In the genomic region with DNA sequence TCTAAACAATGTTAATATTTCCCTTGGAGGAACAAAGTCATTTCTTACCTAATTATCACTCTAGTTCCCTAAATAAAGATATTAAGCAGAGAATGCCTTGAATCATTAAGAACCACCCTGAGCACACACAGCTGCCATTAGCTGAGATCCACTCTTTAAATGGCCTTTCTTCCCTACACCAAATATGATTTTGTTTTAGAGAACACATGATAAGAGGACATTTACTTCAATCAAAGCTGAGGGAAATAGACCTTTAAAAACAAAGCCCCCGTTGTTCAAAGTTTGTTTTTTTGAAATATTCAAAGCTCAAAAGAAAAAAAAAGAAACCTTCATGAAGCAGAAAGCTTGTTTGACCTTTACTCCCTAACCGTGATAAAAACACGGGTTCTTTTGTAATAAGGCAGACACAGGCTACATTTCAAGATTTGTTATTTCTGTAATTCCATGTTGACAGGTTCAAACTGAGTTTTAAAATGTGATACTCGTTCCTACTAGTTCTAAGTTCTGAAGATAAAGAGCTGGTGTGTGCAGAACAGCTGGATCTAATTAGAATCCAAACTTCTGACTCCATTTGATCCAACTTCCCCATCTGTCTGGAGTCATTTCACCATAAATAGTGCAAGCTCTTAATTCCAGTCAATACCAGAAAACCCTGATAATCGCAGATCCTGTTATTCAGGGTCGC, we compare ENCODE assay signal across 13 mouse cellular contexts.
DNase-seq lines count a peak whose midpoint lies in the region; ATAC-seq and TF ChIP-seq lines count a peak whose summit lies in the region.
"Had no signal": no experiment of that assay in that cellular context is flagged by ENCODE, and none has a peak within 500 bp of the region (broad histone marks: within the 10 kb centered on the region; RNA-seq: fewer than 3 reads in every experiment).

No protein-coding gene starts in this region.

- no peak overlapping the region for H3K4me2 ChIP-seq in intestine, embryonic 15.5 days (replicated peaks)
- H3K4me2 ChIP-seq in intestine, postnatal 0 days (replicated peaks; ENCODE audit: low read depth), result no peak overlapping the region
- H3K4me2 ChIP-seq in lung, embryonic 16.5 days (ENCODE audit: low read depth, low read length), result no peak overlapping the region
- no peak overlapping the region for H3K4me2 ChIP-seq in embryonic facial prominence, embryonic 12.5 days (replicated peaks)
- H3K4me2 ChIP-seq in midbrain, embryonic 13.5 days (replicated peaks), result no peak overlapping the region
- H3K4me2 ChIP-seq: hindbrain, embryonic 14.5 days; neural tube, embryonic 15.5 days had no signal

- no peak for DNase-seq in lung, postnatal 10 days
- DNase-seq in lung, postnatal 36 days, result peak; percentile 5
- DNase-seq in gastrocnemius, adult 18-20 months (ENCODE audit: low spot score), result no peak
- DNase-seq: cerebellum, adult 9-10 months; forebrain, postnatal 0 days had no signal

- TF ChIP-seq CTCF in intestine, postnatal 0 days (IDR thresholded peaks at IDR 0.05; ENCODE audit: low read depth), result no peak

- 38% methylated on average over 6 of the region's 6 CpGs for WGBS in intestine, embryonic 15.5 days
- 29% methylated on average over 6 of the region's 6 CpGs for WGBS in intestine, postnatal 0 days
- WGBS in lung, embryonic 16.5 days, result 30% methylated on average over 6 of the region's 6 CpGs
- 16% methylated on average over 6 of the region's 6 CpGs for WGBS in embryonic facial prominence, embryonic 12.5 days
- 69% methylated on average over 6 of the region's 6 CpGs for WGBS in midbrain, embryonic 13.5 days

- no peaks in the 10 kb centered on the region for H3K9me3 ChIP-seq in intestine, embryonic 15.5 days
- no peaks in the 10 kb centered on the region for H3K9me3 ChIP-seq in intestine, postnatal 0 days (ENCODE audit: control insufficient read depth)
- H3K9me3 ChIP-seq in lung, embryonic 16.5 days (ENCODE audit: control insufficient read depth, low read length), result no peaks in the 10 kb centered on the region
- H3K9me3 ChIP-seq in embryonic facial prominence, embryonic 12.5 days, result no peaks in the 10 kb centered on the region
- H3K9me3 ChIP-seq in midbrain, embryonic 13.5 days, result no peaks in the 10 kb centered on the region
- H3K9me3 ChIP-seq: neural tube, embryonic 15.5 days had no signal

- H3K9ac ChIP-seq in intestine, embryonic 15.5 days, result no peak overlapping the region
- no peak overlapping the region for H3K9ac ChIP-seq in intestine, postnatal 0 days (ENCODE audit: low read depth, low read length)
- no peak overlapping the region for H3K9ac ChIP-seq in lung, embryonic 16.5 days (ENCODE audit: low read length)
- no peak overlapping the region for H3K9ac ChIP-seq in embryonic facial prominence, embryonic 12.5 days
- H3K9ac ChIP-seq in midbrain, embryonic 13.5 days (replicated peaks), result no peak overlapping the region
- H3K9ac ChIP-seq: forebrain, postnatal 0 days; hindbrain, embryonic 14.5 days; neural tube, embryonic 15.5 days had no signal

- no peaks in the 10 kb centered on the region for H3K4me1 ChIP-seq in intestine, embryonic 15.5 days (replicated peaks)
- H3K4me1 ChIP-seq in intestine, postnatal 0 days (replicated peaks; ENCODE audit: control insufficient read depth, insufficient read depth, low read length), result no peaks in the 10 kb centered on the region
- H3K4me1 ChIP-seq in lung, embryonic 16.5 days (replicated peaks; ENCODE audit: control insufficient read depth, insufficient read depth, low read length), result 0 out of 2 replicates have a peak, but pooled peaks cover 3% of the 10 kb centered on the region
- no peaks in the 10 kb centered on the region for H3K4me1 ChIP-seq in embryonic facial prominence, embryonic 12.5 days
- no peaks in the 10 kb centered on the region for H3K4me1 ChIP-seq in midbrain, embryonic 13.5 days (replicated peaks)
- H3K4me1 ChIP-seq: neural tube, embryonic 15.5 days had no signal

- no peaks in the 10 kb centered on the region for H3K27me3 ChIP-seq in intestine, embryonic 15.5 days (replicated peaks)
- no peaks in the 10 kb centered on the region for H3K27me3 ChIP-seq in intestine, postnatal 0 days (replicated peaks; ENCODE audit: control insufficient read depth, insufficient read depth, low read length)
- H3K27me3 ChIP-seq in lung, embryonic 16.5 days (ENCODE audit: control insufficient read depth, insufficient read depth, low read depth, low read length), result no peaks in the 10 kb centered on the region
- no peaks in the 10 kb centered on the region for H3K27me3 ChIP-seq in embryonic facial prominence, embryonic 12.5 days
- H3K27me3 ChIP-seq in midbrain, embryonic 13.5 days, result no peaks in the 10 kb centered on the region
- H3K27me3 ChIP-seq: neural tube, embryonic 15.5 days had no signal

- no peaks in the 10 kb centered on the region for H3K36me3 ChIP-seq in intestine, embryonic 15.5 days
- no peaks in the 10 kb centered on the region for H3K36me3 ChIP-seq in intestine, postnatal 0 days (ENCODE audit: control insufficient read depth, insufficient read depth)
- H3K36me3 ChIP-seq in lung, embryonic 16.5 days (ENCODE audit: control insufficient read depth, insufficient read depth, low read length), result no peaks in the 10 kb centered on the region
- no peaks in the 10 kb centered on the region for H3K36me3 ChIP-seq in embryonic facial prominence, embryonic 12.5 days
- H3K36me3 ChIP-seq in midbrain, embryonic 13.5 days, result no peaks in the 10 kb centered on the region
- H3K36me3 ChIP-seq: neural tube, embryonic 15.5 days had no signal

- ATAC-seq in intestine, embryonic 15.5 days, result 0 out of 2 replicates have a peak, but pooled peaks have one; percentile 47
- no peak for ATAC-seq in intestine, postnatal 0 days
- peak; percentile 80 for ATAC-seq in lung, embryonic 16.5 days (ENCODE audit: low read depth)
- peak; percentile 62 for ATAC-seq in embryonic facial prominence, embryonic 12.5 days (ENCODE audit: insufficient number of reproducible peaks, insufficient read depth, low FRiP score, low TSS enrichment)
- no peak for ATAC-seq in midbrain, embryonic 13.5 days
- ATAC-seq: forebrain, postnatal 0 days had no signal

- H3K4me3 ChIP-seq in intestine, embryonic 15.5 days (replicated peaks), result no peak overlapping the region
- H3K4me3 ChIP-seq in intestine, postnatal 0 days (ENCODE audit: low read depth, low read length), result no peak overlapping the region
- H3K4me3 ChIP-seq in lung, embryonic 16.5 days (ENCODE audit: low read length), result no peak overlapping the region
- H3K4me3 ChIP-seq in embryonic facial prominence, embryonic 12.5 days, result no peak overlapping the region
- no peak overlapping the region for H3K4me3 ChIP-seq in midbrain, embryonic 13.5 days (replicated peaks)
- H3K4me3 ChIP-seq: neural tube, embryonic 15.5 days had no signal

- H3K27ac ChIP-seq in intestine, embryonic 15.5 days, result no peak overlapping the region
- no peak overlapping the region for H3K27ac ChIP-seq in intestine, postnatal 0 days (ENCODE audit: low read depth, low read length)
- H3K27ac ChIP-seq in lung, embryonic 16.5 days (ENCODE audit: low read length), result no peak overlapping the region
- H3K27ac ChIP-seq in embryonic facial prominence, embryonic 12.5 days, result no peak overlapping the region
- H3K27ac ChIP-seq in midbrain, embryonic 13.5 days, result no peak overlapping the region
- H3K27ac ChIP-seq: hindbrain, embryonic 14.5 days; macrophage; neural tube, embryonic 15.5 days had no signal

Comparison
In these comparisons a context has a peak if more than half of its experiments do, and no peak if none do; other contexts are left out.
1. ATAC-seq: peak in intestine, embryonic 15.5 days (single experiment), lung, embryonic 16.5 days (single experiment) and embryonic facial prominence, embryonic 12.5 days (single experiment); none in intestine, postnatal 0 days (single experiment) and midbrain, embryonic 13.5 days (single experiment).